Mouse (Mus musculus) thymus, adult 18-20 months (tissue): ENCODE measurements around the gene Hhex.

ENCODE experiments used
- DNase-seq, 2 experiments: peaks; one replicate each; pipeline ENCODE4 v3.0.0; 2022; ENCODE audit warnings: mixed read lengths in 2 of 2

Gene Hhex

GRCm38 (mm10) chr19:37455528-37455927, 20.9 kb downstream of the Hhex start:
- DNase-seq: no peak

GRCm38 (mm10) chr19:37455961-37456360, 21.4 kb downstream of the Hhex start:
- DNase-seq: no peak

- no peak for DNase-seq
Observed at GRCm38 (mm10) chr19:37458013-37458412, 23.4 kb downstream of the Hhex start.

DNA sequence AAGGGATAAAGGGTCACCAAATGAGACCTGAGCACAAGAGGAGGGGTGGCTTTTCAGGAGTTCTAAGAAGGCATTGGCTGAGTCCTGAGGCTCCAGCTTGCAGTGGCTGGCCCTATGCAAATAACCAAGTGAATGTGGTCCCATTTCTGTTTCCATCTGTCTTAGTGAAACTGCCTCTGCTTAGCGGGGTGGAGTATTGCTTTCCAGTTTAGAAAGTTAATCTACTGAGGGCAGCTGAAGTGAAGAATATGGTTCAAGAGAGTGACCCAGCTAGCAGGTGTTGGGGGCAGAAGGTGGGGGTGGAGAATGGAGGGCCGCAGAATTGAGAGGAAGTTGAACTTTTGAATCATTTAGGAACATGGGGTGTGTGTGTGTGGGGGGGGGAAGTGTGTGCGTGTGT, 31.8 kb downstream of the Hhex start:
- DNase-seq: no peak

GRCm38 (mm10) chr19:37466978-37467377, 32.4 kb downstream of the Hhex start:
- no peak for DNase-seq

DNA sequence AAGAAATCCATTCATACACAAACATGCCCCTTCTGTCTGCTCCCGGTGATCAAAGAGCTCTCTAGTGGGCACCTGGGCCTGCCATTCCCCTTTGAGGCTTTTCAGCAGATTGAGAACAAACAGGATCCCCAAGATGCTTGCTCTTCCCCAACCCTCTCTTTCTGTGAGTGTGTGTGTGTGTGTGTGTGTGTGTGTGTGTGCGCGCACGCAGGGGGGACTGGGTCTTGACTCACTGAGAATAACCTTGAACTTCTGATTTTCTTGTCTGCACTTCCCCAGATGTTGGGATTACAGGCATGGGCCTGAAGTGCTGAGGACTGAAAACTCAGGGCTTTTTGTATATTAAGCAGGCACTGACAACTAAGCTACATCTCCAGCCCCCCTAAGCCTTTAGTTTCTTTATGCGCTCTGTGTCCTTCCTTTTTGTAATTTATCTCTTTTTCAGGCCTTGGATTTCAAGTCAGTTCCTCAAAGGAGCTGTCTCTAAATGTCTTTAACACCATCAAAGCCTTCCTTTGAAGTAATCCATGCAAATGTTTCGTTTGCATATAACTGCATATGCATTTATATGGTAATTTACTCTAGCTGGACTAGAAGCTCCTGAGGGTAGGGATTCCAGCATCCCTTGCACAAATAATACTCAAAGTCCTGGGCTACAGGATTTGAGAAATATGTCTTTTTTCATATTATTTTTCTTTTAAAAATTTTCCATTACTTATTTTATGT, 34.4 kb downstream of the Hhex start:
- no peak for DNase-seq

GRCm38 (mm10) chr19:37471680-37472079, 37.1 kb downstream of the Hhex start:
- no peak for DNase-seq

DNA sequence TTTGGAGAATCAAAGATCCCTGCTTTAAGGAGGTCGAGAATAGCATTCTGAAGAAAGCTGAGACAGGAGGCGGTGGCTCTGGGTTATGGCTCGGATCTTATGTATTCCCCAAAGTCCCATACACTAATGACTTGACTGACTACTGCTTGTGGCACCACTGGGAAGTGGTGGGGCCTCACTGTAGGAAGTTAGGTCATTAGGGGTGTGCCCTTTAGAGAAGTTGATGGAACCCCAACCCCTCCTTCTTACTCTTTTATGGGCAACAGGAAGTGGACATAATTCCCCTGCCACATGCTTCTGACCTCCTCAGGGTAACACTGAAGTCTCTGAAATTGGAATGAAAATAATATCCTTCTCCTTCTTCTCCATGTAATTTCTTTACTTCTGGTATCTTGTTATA, 38.0 kb downstream of the Hhex start:
- no peak for DNase-seq

GRCm38 (mm10) chr19:37481704-37482103, 47.1 kb downstream of the Hhex start:
- no peak for DNase-seq

DNA sequence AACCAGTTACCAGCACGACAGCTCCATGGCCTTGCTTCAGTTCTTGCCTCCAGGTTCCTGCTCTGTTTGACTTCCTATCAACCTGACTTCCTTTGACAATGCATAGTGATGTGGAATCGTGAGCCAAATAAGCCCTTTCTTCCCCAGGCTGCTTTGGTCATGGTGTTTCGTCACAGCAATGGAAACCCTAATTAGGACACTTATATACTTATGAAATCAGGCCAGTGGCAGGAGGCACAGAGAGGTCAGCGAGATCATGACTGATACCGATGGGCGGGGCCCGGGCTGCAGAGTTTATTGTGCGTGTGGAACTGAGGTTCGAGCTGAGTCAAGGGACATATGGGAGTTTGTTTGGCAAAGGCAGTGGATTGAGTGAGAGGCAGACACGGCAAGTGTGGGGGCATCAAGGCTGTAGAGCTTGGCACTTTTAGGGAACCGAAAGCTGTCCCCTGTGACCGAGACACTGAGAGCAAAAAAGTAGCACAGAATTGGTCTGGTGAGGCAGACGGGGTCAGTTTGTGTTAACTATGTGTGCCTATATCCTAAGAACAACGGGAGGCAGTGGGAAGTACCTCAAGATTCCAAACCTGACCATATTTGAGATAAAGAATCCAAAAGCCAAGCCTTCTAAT, 48.1 kb downstream of the Hhex start:
- no peak for DNase-seq

GRCm38 (mm10) chr19:37484787-37485186, 50.2 kb downstream of the Hhex start:
- DNase-seq: no peak

GRCm38 (mm10) chr19:37486801-37487200, 52.2 kb downstream of the Hhex start:
- no peak for DNase-seq

- no peak for DNase-seq
Observed at GRCm38 (mm10) chr19:37487811-37488475, 53.3 kb downstream of the Hhex start.

DNA sequence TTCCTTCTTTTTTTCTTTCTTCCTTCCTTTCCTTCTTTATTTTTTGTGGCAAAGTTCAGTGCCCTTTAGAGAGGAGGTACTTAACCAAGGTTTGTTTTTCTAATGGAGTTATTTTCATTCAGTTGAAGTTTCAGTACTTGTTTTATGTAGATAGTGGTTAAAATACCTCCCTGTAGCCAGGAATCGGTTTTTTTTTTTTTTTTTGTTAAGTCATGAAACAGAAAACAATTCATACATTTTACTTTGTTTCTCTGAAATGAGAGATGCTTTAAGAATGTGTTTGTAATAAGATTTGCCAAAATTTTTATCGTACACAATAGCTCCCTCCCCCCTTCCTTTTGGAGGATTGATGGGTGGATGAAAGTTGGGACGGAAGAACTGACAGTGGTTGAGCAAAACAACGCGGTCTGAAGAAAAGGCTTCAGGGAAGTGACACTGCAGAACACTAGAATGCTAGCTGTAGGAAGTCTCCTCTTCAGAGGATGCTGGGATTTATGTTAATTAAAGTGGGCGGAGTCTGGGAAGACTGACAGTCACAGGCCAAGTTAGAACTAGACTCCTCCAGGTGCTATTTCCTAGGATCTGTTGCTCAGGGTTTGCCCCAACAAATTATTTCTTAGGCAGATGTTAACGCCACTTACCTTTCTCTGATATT, 54.1 kb downstream of the Hhex start:
- DNase-seq: no peak
